Mouse (Mus musculus): Measurements from ENCODE around the gene Gpr162. TPM values are rescaled to one million over a fixed set of nuclear protein-coding genes. Genes with fewer than 3 reads are reported as not detected.
"Not testable (repeated sequence)": the region's sequence is repeated elsewhere in the genome, so short reads cannot be mapped to it uniquely, and the experiment has no call there.

Gpr162 gene
- total and polyA plus RNA-seq, 3 experiments, result 0.41 to 1.0 (median 0.44) TPM

DNA sequence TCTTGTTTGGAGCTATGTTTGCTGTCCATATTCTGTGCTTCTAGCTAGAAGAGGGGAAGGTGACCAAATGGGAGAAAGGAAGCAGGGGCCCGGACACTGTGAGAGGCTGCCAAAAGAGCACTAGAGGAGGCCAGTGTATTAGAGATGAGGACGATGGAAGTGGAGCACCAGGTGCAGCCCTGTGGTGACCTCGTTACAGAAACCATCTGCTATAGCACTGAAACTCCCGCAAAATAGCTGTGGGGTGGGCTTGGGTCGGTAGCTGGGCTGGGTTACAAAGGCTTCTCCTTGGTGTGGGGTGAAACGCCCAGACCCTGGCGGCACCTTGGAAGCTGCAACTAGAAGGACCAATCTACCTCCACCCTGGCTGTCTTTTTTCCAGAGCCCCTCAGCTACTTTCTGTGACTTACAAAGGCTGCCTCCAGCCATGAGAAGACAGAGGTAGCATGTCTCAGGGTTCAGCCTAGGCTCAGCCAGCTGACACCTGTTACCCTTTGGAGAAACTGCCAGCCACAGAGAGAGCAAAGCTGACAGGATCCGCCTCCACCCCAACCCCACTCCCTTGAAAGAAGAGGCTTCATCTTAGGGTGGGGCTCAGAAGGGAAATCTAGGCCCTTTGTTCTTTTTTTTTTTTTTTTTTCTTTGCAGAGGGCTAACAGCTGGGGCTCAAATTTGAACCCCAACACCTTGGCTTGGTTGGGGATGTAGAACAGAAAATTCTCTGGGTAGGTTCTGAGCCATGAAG lies 36.4 kb upstream of the Gpr162 start:
- no peak overlapping the region for H3K9ac ChIP-seq (ENCODE audit: low read depth, low read length)
- TF ChIP-seq POLR2A (IDR thresholded peaks at IDR 0.05; ENCODE audit: insufficient read depth, low read depth, low read length), result no peak
- no peak for TF ChIP-seq CTCF (IDR thresholded peaks at IDR 0.05)
- no peak for TF ChIP-seq EP300 (IDR thresholded peaks at IDR 0.05; ENCODE audit: insufficient read depth, low read depth, low read length)
- DNase-seq, result no peak

GRCm38 (mm10) chr6:124898359-124898758 lies 34.6 kb upstream of the Gpr162 start:
- WGBS, result 59% methylated on average over 3 of the region's 3 CpGs
- no peaks in the 10 kb centered on the region for H3K27me3 ChIP-seq (ENCODE audit: control insufficient read depth, insufficient read depth, low read length)
- H3K79me2 ChIP-seq (replicated peaks; ENCODE audit: control insufficient read depth, insufficient read depth, low read length), result no peaks in the 10 kb centered on the region
- H3K4me1 ChIP-seq (ENCODE audit: control insufficient read depth, insufficient read depth, low read length), result no peaks in the 10 kb centered on the region
- no peak overlapping the region for H3K27ac ChIP-seq
- TF ChIP-seq CTCF (IDR thresholded peaks at IDR 0.05), result no peak
- TF ChIP-seq POLR2A (IDR thresholded peaks at IDR 0.05; ENCODE audit: insufficient read depth, low read depth, low read length), result no peak
- no peak for TF ChIP-seq EP300 (IDR thresholded peaks at IDR 0.05; ENCODE audit: insufficient read depth, low read depth, low read length)
- H3K36me3 ChIP-seq (ENCODE audit: control insufficient read depth, insufficient read depth, low read length), result no peaks in the 10 kb centered on the region
- no peak overlapping the region for H3K4me3 ChIP-seq
- DNase-seq, result no peak
- no peak overlapping the region for H3K9ac ChIP-seq (ENCODE audit: low read depth, low read length)
- intact Hi-C loops (cut with DNase I), result no loop called here

More for the DNA sequence above, 36.4 kb upstream of the Gpr162 start:
- peaks cover 3% of the 10 kb centered on the region; the same call in 1 of the 2 replicates for H3K4me1 ChIP-seq (ENCODE audit: control insufficient read depth, insufficient read depth, low read length)
- no peak overlapping the region for H3K27ac ChIP-seq
- H3K36me3 ChIP-seq (ENCODE audit: control insufficient read depth, insufficient read depth, low read length), result no peaks in the 10 kb centered on the region
- WGBS, result 68% methylated on average over 8 of the region's 8 CpGs
- intact Hi-C loops (cut with DNase I), result loop anchor here (5.0 kb wide), 1 partner anchor 127 kb away; no protein-coding TSS in a partner anchor
- H3K27me3 ChIP-seq (ENCODE audit: control insufficient read depth, insufficient read depth, low read length), result no peaks in the 10 kb centered on the region
- no peaks in the 10 kb centered on the region for H3K79me2 ChIP-seq (replicated peaks; ENCODE audit: control insufficient read depth, insufficient read depth, low read length)
- H3K4me3 ChIP-seq, result no peak overlapping the region

DNA sequence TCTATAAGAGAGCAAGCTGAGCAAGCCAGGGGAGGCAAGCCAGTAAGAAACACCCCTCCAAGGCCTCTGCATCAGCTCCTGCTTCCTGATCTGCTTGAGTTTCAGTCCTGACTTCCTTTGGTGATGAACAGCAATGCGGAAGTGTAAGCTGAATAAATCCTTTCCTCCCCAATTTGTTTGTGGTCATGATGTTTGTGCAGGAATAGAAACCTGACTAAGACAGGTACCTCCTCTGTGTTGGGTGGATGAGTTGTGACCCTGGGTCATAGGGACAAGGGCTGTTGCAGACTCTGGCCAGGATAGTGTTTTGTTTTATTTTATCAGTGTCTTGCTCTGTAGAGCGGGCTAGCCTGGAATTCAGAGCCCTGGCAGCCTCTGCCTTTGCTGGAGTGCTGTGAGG lies 30.3 kb upstream of the Gpr162 start:
- intact Hi-C loops (cut with DNase I); H3K79me2 ChIP-seq (replicated peaks; ENCODE audit: control insufficient read depth, insufficient read depth, low read length); H3K9ac ChIP-seq (ENCODE audit: low read depth, low read length); DNase-seq; H3K4me3 ChIP-seq; H3K4me1 ChIP-seq (ENCODE audit: control insufficient read depth, insufficient read depth, low read length); H3K36me3 ChIP-seq (ENCODE audit: control insufficient read depth, insufficient read depth, low read length); H3K27me3 ChIP-seq (ENCODE audit: control insufficient read depth, insufficient read depth, low read length); H3K27ac ChIP-seq: not testable (repeated sequence)
- 82% methylated on average over 2 of the region's 2 CpGs for WGBS

DNA sequence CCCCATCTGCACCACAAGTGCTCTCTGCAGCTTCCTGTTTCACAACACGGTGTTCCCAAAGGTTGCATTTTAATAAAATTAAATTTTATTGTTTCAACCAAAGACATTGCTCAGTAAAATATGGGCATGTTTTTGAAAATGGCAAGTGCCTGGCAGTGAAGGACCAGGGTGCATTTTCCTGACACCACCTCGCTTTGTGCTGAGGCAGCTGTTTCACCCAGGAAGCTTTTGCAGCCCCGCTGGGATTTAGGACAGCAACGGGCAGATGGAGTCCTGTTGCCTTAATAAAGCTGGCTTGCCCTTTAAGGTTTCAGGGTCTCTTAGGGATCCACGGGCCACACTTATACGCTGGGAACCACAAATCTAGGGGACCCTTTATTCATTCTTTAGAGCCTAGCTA lies 27.2 kb upstream of the Gpr162 start:
- Histone ChIP-seq H3K27me3 (ENCODE audit: control insufficient read depth, insufficient read depth, low read length) (no peaks in the 10 kb centered on the region), H3K4me1 (ENCODE audit: control insufficient read depth, insufficient read depth, low read length) (no peaks in the 10 kb centered on the region), H3K36me3 (ENCODE audit: control insufficient read depth, insufficient read depth, low read length) (no peaks in the 10 kb centered on the region), H3K9ac (ENCODE audit: low read depth, low read length) (no peak overlapping the region), H3K79me2 (replicated peaks; ENCODE audit: control insufficient read depth, insufficient read depth, low read length) (no peaks in the 10 kb centered on the region), H3K4me3 (no peak overlapping the region), H3K27ac (no peak overlapping the region)
- no peak for DNase-seq
- intact Hi-C loops (cut with DNase I), result no loop called here
- 59% methylated on average over 6 of the region's 6 CpGs for WGBS
- TF ChIP-seq CTCF (IDR thresholded peaks at IDR 0.05) (no peak), EP300 (IDR thresholded peaks at IDR 0.05; ENCODE audit: insufficient read depth, low read depth, low read length) (no peak), POLR2A (IDR thresholded peaks at IDR 0.05; ENCODE audit: insufficient read depth, low read depth, low read length) (no peak)

- H3K27ac ChIP-seq, result no peak overlapping the region
- no peaks in the 10 kb centered on the region for H3K36me3 ChIP-seq (ENCODE audit: control insufficient read depth, insufficient read depth, low read length)
- TF ChIP-seq CTCF (IDR thresholded peaks at IDR 0.05) (no peak), EP300 (IDR thresholded peaks at IDR 0.05; ENCODE audit: insufficient read depth, low read depth, low read length) (no peak), POLR2A (IDR thresholded peaks at IDR 0.05; ENCODE audit: insufficient read depth, low read depth, low read length) (no peak)
- no peaks in the 10 kb centered on the region for H3K79me2 ChIP-seq (replicated peaks; ENCODE audit: control insufficient read depth, insufficient read depth, low read length)
- WGBS, result 91% methylated on average over 6 of the region's 6 CpGs
- no peak overlapping the region for H3K4me3 ChIP-seq
- no peak for DNase-seq
- intact Hi-C loops (cut with DNase I), result no loop called here
- H3K9ac ChIP-seq (ENCODE audit: low read depth, low read length), result no peak overlapping the region
- peaks cover 3% of the 10 kb centered on the region; the same call in 1 of the 2 replicates for H3K4me1 ChIP-seq (ENCODE audit: control insufficient read depth, insufficient read depth, low read length)
- H3K27me3 ChIP-seq (ENCODE audit: control insufficient read depth, insufficient read depth, low read length), result no peaks in the 10 kb centered on the region
Observed at GRCm38 (mm10) chr6:124888555-124889125, 24.9 kb upstream of the Gpr162 start.

DNA sequence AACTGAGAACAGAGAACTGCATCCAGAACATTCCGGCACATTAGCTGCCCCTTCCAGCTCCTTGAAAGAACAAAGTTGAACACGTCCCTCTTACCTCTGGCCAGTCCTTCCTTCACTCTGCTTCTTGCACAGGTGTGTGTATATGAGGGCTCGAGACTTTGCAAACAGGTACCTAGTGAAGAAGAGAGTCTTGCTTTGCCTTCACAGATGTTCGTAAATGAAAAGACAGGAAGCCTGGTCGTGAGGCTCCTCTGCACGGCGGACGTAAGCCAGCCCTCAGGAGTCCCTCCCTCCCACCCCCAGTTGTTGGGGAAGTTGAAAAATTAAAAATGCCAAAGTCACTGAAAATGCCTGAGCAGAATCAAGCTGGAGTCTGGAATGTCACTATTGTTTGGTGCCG lies 24.2 kb upstream of the Gpr162 start, which contains the start of gene Cd4:
Gene Cd4, minus strand, starts transcription at position 236 of the 400 bp plus-strand sequence.
- WGBS, result 79% methylated on average over 9 of the region's 9 CpGs
- intact Hi-C loops (cut with DNase I), result no loop called here

More for the DNA sequence above, 24.2 kb upstream of the Gpr162 start, which contains the start of gene Cd4:
- no peak for TF ChIP-seq CTCF (IDR thresholded peaks at IDR 0.05)
- H3K4me1 ChIP-seq (ENCODE audit: control insufficient read depth, insufficient read depth, low read length), result peaks cover 3% of the 10 kb centered on the region; the same call in 1 of the 2 replicates
- no peak within 1 kb of the TSS for H3K4me3 ChIP-seq
- no peak for DNase-seq
- no peak within 1 kb of the TSS for H3K27ac ChIP-seq
- H3K79me2 ChIP-seq (replicated peaks; ENCODE audit: control insufficient read depth, insufficient read depth, low read length), result no peaks in the 10 kb centered on the region
- H3K9ac ChIP-seq (ENCODE audit: low read depth, low read length), result no peak within 1 kb of the TSS
- H3K36me3 ChIP-seq (ENCODE audit: control insufficient read depth, insufficient read depth, low read length), result no peaks in the 10 kb centered on the region
- no peaks in the 10 kb centered on the region for H3K27me3 ChIP-seq (ENCODE audit: control insufficient read depth, insufficient read depth, low read length)

Data from heart, adult 2 months (tissue).